Mouse (Mus musculus) embryonic facial prominence, embryonic 14.5 days (tissue): ENCODE results near the gene Shc2. TPM values are rescaled to one million over a fixed set of nuclear protein-coding genes. Genes with fewer than 3 reads are reported as not detected.

ENCODE experiments used
- ATAC-seq: fragments of 200-750 bp; cut with Nextera tagmentation; 2 replicates; pipeline ENCODE4 v1.8.0; 2017; ENCODE audit warnings: low read depth, moderate number of reproducible peaks, moderate TSS enrichment
- DNase-seq: peaks from one replicate; pipeline ENCODE4 v3.0.0-alpha.2; 2015; ENCODE audit warnings: low spot score
- H3K27ac ChIP-seq: fragments of 300-500 bp; sonication (generic); replicated peaks from 2 replicates; pipeline ENCODE4 v1.5.1; 2014; ENCODE audit warnings: low read depth, mild to moderate bottlenecking, low read length, moderate library complexity
- H3K27me3 ChIP-seq: fragments of 300-500 bp; sonication (generic); replicated peaks from 2 replicates; pipeline ENCODE4 v1.6.1; 2014; ENCODE audit warnings: low read length; ENCODE audit not compliant: control insufficient read depth, insufficient read depth
- H3K36me3 ChIP-seq: fragments of 300-500 bp; sonication (generic); 2 replicates; pipeline ENCODE4 v1.6.1; 2014; ENCODE audit warnings: low read length, mixed read lengths; ENCODE audit not compliant: control insufficient read depth, insufficient read depth
- H3K4me1 ChIP-seq: fragments of 300-500 bp; sonication (generic); 2 replicates; pipeline ENCODE4 v1.6.1; 2014; ENCODE audit warnings: antibody characterized with exemption, low read length; ENCODE audit not compliant: control insufficient read depth, insufficient read depth
- H3K4me2 ChIP-seq: fragments of 300-500 bp; sonication (generic); 2 replicates; pipeline ENCODE4 v1.6.1; 2014; ENCODE audit warnings: low read depth, mild to moderate bottlenecking, low read length, moderate library complexity, mixed read lengths
- H3K4me3 ChIP-seq: fragments of 300-500 bp; sonication (generic); 2 replicates; pipeline ENCODE4 v1.5.1; 2014; ENCODE audit warnings: low read depth, mild to moderate bottlenecking, low read length
- H3K9ac ChIP-seq: fragments of 300-500 bp; sonication (generic); 2 replicates; pipeline ENCODE4 v1.6.1; 2014; ENCODE audit warnings: low read depth, mild to moderate bottlenecking, low read length, moderate library complexity, mixed read lengths
- H3K9me3 ChIP-seq: fragments of 300-500 bp; sonication (generic); 2 replicates; pipeline ENCODE4 v1.6.1; 2016; ENCODE audit warnings: low read length; ENCODE audit not compliant: control insufficient read depth
- whole genome bisulfite sequencing: fragments of 180-500 bp; shearing (Covaris S2); extraction: QIAGEN DNeasy Blood & Tissue Kit; methylation state at CpG from one replicate; pipeline ENCODE4 v1.1.7; 2014; 5-methylcytosine and 5-hydroxymethylcytosine counted together
- polyA plus RNA-seq: library from polyadenylated mRNA; unstranded; fragments of >200 nt; fragmentation: Nextera tagmentation; extraction: Ambion mirVana; gene quantifications from 2 replicates; pipeline ENCODE4 v1.2.1, GENCODE M21; 2014

Shc2 gene
- polyA plus RNA-seq, 1 experiment from 2014 or later = 11.4 TPM

- H3K27ac ChIP-seq = no peak overlapping the region
- H3K4me2 ChIP-seq = no peak overlapping the region
- no peaks in the 10 kb centered on the region for H3K36me3 ChIP-seq
- WGBS = 53% methylated on average over 8 of the region's 8 CpGs
- no peak overlapping the region for H3K9ac ChIP-seq
- H3K4me3 ChIP-seq = no peak overlapping the region
- H3K4me1 ChIP-seq = no peaks in the 10 kb centered on the region
- H3K27me3 ChIP-seq = peaks cover 7% of the 10 kb centered on the region
- no peaks in the 10 kb centered on the region for H3K9me3 ChIP-seq
- no peak for ATAC-seq
- no peak for DNase-seq
Observed at GRCm38 (mm10) chr10:79595590-79595929, 42.2 kb downstream of the Shc2 start.

DNA sequence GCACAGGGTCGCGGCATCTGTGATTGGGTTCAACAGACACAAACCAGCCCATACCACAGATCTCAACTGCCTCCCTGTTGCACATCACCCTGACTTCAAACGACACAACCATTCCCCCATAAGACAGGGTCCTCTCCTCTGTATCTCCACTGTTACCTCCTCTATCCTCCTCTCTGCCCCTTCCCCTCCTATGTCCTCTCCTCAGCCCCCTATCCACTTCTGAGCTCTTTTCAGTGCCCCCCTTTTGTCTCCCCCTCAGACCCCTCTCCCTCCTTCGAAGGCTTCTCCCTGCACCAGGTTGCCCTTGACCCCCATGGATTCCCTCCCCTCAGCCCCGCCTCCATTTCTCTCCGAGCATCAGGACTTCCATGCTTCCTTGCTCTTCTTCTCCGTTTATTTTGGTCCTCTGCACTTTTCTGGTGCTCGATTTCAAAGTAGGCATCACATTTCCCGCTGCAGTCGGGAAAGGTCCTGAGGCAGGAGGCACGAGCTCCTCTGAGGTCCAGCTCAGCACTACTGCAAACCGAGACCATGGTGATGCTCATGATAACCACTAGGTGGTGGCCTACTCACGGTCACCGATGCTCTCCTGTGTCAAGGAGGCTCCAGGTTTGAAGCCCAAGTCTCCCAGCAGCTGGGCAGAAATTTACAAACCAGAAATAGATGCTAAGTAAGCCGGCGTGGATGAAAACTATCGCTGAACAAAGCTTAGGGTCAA lies 42.7 kb downstream of the Shc2 start:
- peak; percentile 89 for DNase-seq
- no peak overlapping the region for H3K27ac ChIP-seq
- no peaks in the 10 kb centered on the region for H3K9me3 ChIP-seq
- no peak overlapping the region for H3K9ac ChIP-seq
- H3K36me3 ChIP-seq = no peaks in the 10 kb centered on the region
- ATAC-seq = peak; percentile 92
- H3K4me1 ChIP-seq = no peaks in the 10 kb centered on the region
- no peak overlapping the region for H3K4me2 ChIP-seq
- 14% methylated on average over 17 of the region's 17 CpGs for WGBS
- peaks cover 7% of the 10 kb centered on the region for H3K27me3 ChIP-seq
- H3K4me3 ChIP-seq = no peak overlapping the region

GRCm38 (mm10) chr10:79594111-79594510 lies 43.6 kb downstream of the Shc2 start:
- no peak overlapping the region for H3K9ac ChIP-seq
- no peak for DNase-seq
- H3K27me3 ChIP-seq = peaks cover 7% of the 10 kb centered on the region
- H3K27ac ChIP-seq = no peak overlapping the region
- WGBS = 52% methylated on average over 6 of the region's 6 CpGs
- H3K9me3 ChIP-seq = no peaks in the 10 kb centered on the region
- H3K4me3 ChIP-seq = no peak overlapping the region
- H3K36me3 ChIP-seq = no peaks in the 10 kb centered on the region
- H3K4me2 ChIP-seq = no peak overlapping the region
- no peaks in the 10 kb centered on the region for H3K4me1 ChIP-seq
- ATAC-seq = no peak

GRCm38 (mm10) chr10:79590702-79591101 lies 47.0 kb downstream of the Shc2 start:
- Histone ChIP-seq H3K4me1 (no peaks in the 10 kb centered on the region), H3K4me2 (no peak overlapping the region), H3K4me3 (no peak overlapping the region), H3K9ac (no peak overlapping the region), H3K9me3 (no peaks in the 10 kb centered on the region), H3K27ac (no peak overlapping the region), H3K36me3 (no peaks in the 10 kb centered on the region), H3K27me3 (peaks cover 7% of the 10 kb centered on the region)
- ATAC-seq (no peak), DNase-seq (no peak)
- WGBS = 95% methylated on average over 1 of the region's 1 CpGs

- no peak overlapping the region for H3K27ac ChIP-seq
- no peaks in the 10 kb centered on the region for H3K27me3 ChIP-seq
- H3K4me2 ChIP-seq = no peak overlapping the region
- no peak overlapping the region for H3K4me3 ChIP-seq
- no peaks in the 10 kb centered on the region for H3K9me3 ChIP-seq
- H3K36me3 ChIP-seq = no peaks in the 10 kb centered on the region
- H3K9ac ChIP-seq = no peak overlapping the region
- DNase-seq (no peak), ATAC-seq (no peak)
- 71% methylated on average over 3 of the region's 4 CpGs for WGBS
- no peaks in the 10 kb centered on the region for H3K4me1 ChIP-seq
Observed at GRCm38 (mm10) chr10:79587752-79588126, 50.0 kb downstream of the Shc2 start.

- 80% methylated on average over 5 of the region's 5 CpGs for WGBS
- DNase-seq (no peak), ATAC-seq (no peak)
- H3K9ac ChIP-seq = no peak within 1 kb of the TSS
- H3K4me3 ChIP-seq = no peak within 1 kb of the TSS
- no peak within 1 kb of the TSS for H3K4me2 ChIP-seq
- H3K36me3 ChIP-seq = no peaks in the 10 kb centered on the region
- H3K27ac ChIP-seq = no peak within 1 kb of the TSS
- no peaks in the 10 kb centered on the region for H3K9me3 ChIP-seq
- no peaks in the 10 kb centered on the region for H3K4me1 ChIP-seq
- no peaks in the 10 kb centered on the region for H3K27me3 ChIP-seq
Observed at GRCm38 (mm10) chr10:79587061-79587751, 50.5 kb downstream of the Shc2 start, which contains the start of gene Theg. Gene Theg (minus strand): TSS chr10:79587331.

DNA sequence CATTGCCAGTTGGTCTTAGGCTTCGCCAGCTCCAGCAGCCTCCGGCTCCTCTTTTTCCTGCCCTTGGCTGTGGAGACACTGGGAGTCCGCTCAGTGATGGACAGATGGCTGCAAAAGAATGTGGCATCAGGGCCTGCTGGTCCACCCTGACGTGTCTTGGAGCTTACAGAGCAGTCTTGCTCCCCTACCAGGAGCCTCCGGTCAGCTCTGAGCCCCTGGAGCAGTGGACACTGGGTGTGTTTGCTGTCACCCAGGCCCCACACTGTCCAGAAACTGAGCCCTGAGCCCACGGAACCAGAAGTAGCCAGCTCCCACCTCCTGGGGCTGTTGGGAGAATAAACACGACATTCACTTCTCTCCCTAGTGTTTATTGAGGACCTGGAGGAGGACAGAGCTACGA lies 51.5 kb downstream of the Shc2 start:
- Histone ChIP-seq H3K4me3 (no peak overlapping the region), H3K36me3 (no peaks in the 10 kb centered on the region), H3K27me3 (no peaks in the 10 kb centered on the region), H3K9ac (no peak overlapping the region), H3K9me3 (no peaks in the 10 kb centered on the region), H3K4me2 (no peak overlapping the region), H3K27ac (no peak overlapping the region), H3K4me1 (no peaks in the 10 kb centered on the region)
- no peak for ATAC-seq
- WGBS = 73% methylated on average over 8 of the region's 8 CpGs
- DNase-seq = no peak

DNA sequence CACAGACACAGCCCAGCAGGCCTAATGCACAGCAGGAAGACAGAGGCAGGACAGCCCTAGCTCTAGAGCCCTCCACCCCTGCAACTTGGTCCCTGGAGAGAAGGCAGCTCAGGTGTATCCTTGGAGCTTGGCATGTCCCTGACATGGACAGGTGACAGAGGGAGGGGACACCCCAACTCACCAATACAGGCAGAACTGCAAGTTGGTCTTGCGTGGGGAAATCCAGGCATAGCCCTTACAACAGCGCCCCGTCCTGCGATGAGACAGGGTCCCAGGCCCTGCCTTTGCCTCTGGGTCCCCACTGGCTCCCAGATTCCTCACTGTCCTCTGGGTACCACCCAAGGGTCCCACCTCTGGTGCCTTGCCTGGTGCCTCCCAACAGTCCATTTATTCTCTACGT lies 52.0 kb downstream of the Shc2 start:
- no peak overlapping the region for H3K27ac ChIP-seq
- no peaks in the 10 kb centered on the region for H3K9me3 ChIP-seq
- H3K4me1 ChIP-seq = no peaks in the 10 kb centered on the region
- DNase-seq (no peak), ATAC-seq (no peak)
- no peak overlapping the region for H3K4me2 ChIP-seq
- no peaks in the 10 kb centered on the region for H3K27me3 ChIP-seq
- WGBS = 90% methylated on average over 5 of the region's 5 CpGs
- no peak overlapping the region for H3K4me3 ChIP-seq
- no peak overlapping the region for H3K9ac ChIP-seq
- no peaks in the 10 kb centered on the region for H3K36me3 ChIP-seq

DNA sequence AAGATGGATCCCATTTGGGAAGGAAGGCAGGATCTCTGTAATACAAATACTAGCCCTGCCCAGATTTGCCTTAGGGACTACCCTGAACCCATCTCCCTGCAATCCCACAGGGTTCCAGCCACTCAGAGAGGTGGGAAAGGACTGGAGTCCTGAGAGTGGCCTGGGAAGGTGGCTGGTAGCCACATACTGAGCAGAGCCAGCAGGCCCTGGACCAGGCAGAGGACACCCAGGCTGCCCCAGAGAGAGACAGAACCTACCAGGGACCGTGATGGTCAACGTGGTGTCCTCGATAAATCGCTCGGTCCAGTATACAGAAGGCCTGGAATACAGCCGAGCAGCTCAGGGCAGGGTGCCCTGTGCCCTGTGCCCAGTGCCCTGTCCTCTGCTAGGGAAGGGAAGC lies 52.6 kb downstream of the Shc2 start:
- no peaks in the 10 kb centered on the region for H3K4me1 ChIP-seq
- DNase-seq (no peak), ATAC-seq (no peak)
- H3K4me2 ChIP-seq = no peak overlapping the region
- no peak overlapping the region for H3K9ac ChIP-seq
- H3K4me3 ChIP-seq = no peak overlapping the region
- no peaks in the 10 kb centered on the region for H3K9me3 ChIP-seq
- no peak overlapping the region for H3K27ac ChIP-seq
- H3K27me3 ChIP-seq = no peaks in the 10 kb centered on the region
- WGBS = 94% methylated on average over 6 of the region's 6 CpGs
- no peaks in the 10 kb centered on the region for H3K36me3 ChIP-seq
